Mouse (Mus musculus) brown adipose tissue, adult 24 weeks (tissue): ENCODE measurements around the gene Mybpc2. TPM values are rescaled to one million over a fixed set of nuclear protein-coding genes. Genes with fewer than 3 reads are reported as not detected.

ENCODE experiments used
- H3K27ac ChIP-seq: fragments of 200-500 bp; replicated peaks from 2 replicates; pipeline ENCODE4 v1.5.1; 2012; ENCODE audit warnings: low read depth, mild to moderate bottlenecking, low read length
- H3K4me1 ChIP-seq: fragments of 200-500 bp; 2 replicates; pipeline ENCODE4 v1.6.1; 2012; ENCODE audit warnings: low read length, mixed read lengths; ENCODE audit not compliant: control insufficient read depth, insufficient read depth, insufficient read length
- H3K4me3 ChIP-seq: fragments of 200-500 bp; 2 replicates; pipeline ENCODE4 v1.5.1; 2012; ENCODE audit warnings: low read depth, mild to moderate bottlenecking, low read length, moderate library complexity; ENCODE audit not compliant: insufficient read depth
- polyA plus RNA-seq: library from polyadenylated mRNA; stranded (reverse); fragments of >200 nt; gene quantifications from 2 replicates; pipeline ENCODE4 v1.2.4, GENCODE M21; 2012; ENCODE audit not compliant: missing spikeins, insufficient read depth, insufficient read length

Gene Mybpc2
- polyA plus RNA-seq, 1 experiment: 10.9 TPM

- H3K27ac ChIP-seq: no peak overlapping the region
- no peak overlapping the region for H3K4me3 ChIP-seq
- H3K4me1 ChIP-seq: peaks cover 7% of the 10 kb centered on the region
Observed at GRCm38 (mm10) chr7:44491391-44491790, 33.1 kb downstream of the Mybpc2 start.

- Histone ChIP-seq H3K4me1 (peaks cover 2% of the 10 kb centered on the region), H3K27ac (no peak overlapping the region), H3K4me3 (no peak overlapping the region)
Observed at GRCm38 (mm10) chr7:44490281-44490680, 34.2 kb downstream of the Mybpc2 start.

DNA sequence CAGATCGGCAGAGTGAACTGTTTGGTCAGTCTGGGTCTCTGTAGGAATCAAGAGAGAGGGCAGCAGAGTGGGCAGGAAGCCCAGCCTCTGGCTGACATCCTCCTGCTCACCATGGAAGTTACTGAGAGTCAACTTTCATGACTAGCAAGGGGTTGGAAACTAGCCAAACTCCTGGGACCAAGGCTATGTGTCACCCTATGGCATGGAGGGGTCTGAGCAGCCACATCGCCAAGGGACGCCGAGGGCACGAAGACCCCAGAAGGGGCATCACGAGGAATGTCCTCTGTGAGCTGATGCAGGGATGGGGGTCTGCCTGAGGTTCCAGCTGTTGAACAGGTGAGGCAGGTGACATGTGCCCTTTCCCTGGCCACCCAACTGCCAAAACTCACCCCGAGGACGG lies 35.9 kb downstream of the Mybpc2 start:
- H3K4me1 ChIP-seq: no peaks in the 10 kb centered on the region
- H3K27ac ChIP-seq: no peak overlapping the region
- no peak overlapping the region for H3K4me3 ChIP-seq

GRCm38 (mm10) chr7:44487936-44488335 lies 36.5 kb downstream of the Mybpc2 start:
- Histone ChIP-seq H3K4me1 (no peaks in the 10 kb centered on the region), H3K4me3 (no peak overlapping the region), H3K27ac (no peak overlapping the region)

GRCm38 (mm10) chr7:44486927-44487575 lies 37.4 kb downstream of the Mybpc2 start:
- Histone ChIP-seq H3K4me3 (no peak overlapping the region), H3K27ac (no peak overlapping the region), H3K4me1 (no peaks in the 10 kb centered on the region)

DNA sequence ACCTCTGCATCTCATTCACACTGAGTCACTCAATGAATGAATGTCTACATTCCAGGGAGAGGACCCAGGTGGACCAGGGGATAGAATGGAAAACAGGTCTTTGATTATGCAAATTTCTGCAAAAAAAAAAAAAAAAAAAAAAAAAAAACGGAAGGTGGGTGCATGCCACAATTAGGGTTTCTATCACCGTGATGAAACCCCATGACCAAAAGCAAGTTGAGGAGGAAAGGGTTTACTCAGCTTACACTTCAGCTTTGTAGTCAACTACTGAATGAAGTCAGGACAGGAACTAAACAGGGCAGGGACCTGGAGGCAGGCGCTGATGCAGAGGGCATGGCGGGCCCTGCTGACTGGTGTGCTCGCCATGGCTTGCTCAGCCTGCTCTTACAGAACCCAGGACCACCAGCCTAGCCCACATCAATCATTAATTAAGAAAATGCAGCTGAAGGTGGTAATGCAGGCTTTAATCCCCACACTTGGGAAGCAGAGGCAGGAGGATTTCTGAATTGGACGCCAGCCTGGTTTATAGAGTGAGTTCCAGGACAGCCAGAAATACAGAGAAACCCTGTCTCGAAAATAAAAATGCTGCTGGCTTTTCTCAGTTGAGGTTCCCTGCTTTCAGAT lies 38.8 kb downstream of the Mybpc2 start:
- no peaks in the 10 kb centered on the region for H3K4me1 ChIP-seq
- H3K4me3 ChIP-seq: no peak overlapping the region
- H3K27ac ChIP-seq: no peak overlapping the region

DNA sequence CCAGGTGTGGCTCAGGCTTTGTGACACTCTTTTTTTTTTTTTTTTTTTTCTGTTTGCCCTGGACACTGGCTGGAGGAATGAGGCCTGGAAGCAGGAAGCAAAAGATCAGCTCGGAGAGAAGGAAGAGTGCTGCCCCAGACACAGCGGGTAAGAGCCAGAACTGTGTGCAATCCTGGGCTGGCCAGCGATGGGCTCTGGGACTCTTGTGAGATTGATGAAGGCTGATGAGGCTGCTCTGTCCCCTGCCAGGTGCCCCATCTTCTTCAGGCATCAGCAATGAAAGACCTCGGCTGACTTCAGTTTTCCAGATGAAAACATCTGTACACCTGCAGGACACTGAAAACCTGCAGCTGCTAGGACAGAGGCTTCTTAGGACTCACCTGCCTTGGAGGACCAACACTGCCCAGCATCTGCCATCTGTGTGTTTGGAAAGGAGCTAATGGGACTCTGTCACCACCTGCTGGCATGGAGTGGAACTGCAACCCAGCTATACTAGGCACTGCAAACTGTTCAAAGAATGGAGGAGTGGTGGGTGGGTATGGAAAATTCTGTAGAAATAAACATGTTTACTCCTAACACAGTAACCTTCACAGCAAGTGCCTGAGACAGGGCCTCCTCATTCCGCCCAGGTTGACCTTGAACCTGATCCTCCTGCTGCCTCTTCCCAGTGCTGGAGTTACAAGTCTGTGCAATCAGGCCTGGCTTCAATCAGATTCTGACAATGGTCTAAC lies 39.5 kb downstream of the Mybpc2 start:
- Histone ChIP-seq H3K27ac (no peak overlapping the region), H3K4me3 (no peak overlapping the region), H3K4me1 (no peaks in the 10 kb centered on the region)

GRCm38 (mm10) chr7:44484109-44484508 lies 40.3 kb downstream of the Mybpc2 start:
- Histone ChIP-seq H3K4me3 (no peak overlapping the region), H3K27ac (no peak overlapping the region), H3K4me1 (no peaks in the 10 kb centered on the region)

DNA sequence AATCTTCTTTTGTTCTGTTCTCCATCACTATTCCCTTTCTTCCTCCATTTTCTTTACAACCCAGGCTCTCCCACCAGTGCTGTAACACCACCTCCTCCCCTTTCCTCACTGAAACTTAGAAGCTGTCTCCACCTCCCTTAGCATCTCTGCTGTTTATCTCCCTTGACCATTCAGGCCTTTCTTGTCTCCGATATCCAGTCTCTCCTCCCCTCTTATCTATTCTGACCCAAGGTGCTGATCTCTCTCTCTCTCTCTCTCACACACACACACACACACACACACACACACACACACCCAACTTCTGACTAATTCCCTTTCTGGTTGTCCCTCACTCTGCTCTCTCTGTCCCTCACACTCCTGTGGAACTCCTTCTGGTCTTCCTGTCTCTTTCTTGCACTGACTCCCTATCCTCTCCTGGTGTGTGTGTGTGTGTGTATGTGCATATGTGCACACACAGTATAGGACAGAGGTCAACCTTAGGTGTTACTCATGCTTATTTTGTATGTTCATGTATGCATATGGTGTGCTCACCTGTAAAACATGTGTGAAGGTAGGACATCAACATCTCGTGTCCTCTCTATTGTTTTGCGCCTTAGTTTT lies 41.5 kb downstream of the Mybpc2 start:
- Histone ChIP-seq H3K4me1 (no peaks in the 10 kb centered on the region), H3K27ac (no peak overlapping the region), H3K4me3 (no peak overlapping the region)

DNA sequence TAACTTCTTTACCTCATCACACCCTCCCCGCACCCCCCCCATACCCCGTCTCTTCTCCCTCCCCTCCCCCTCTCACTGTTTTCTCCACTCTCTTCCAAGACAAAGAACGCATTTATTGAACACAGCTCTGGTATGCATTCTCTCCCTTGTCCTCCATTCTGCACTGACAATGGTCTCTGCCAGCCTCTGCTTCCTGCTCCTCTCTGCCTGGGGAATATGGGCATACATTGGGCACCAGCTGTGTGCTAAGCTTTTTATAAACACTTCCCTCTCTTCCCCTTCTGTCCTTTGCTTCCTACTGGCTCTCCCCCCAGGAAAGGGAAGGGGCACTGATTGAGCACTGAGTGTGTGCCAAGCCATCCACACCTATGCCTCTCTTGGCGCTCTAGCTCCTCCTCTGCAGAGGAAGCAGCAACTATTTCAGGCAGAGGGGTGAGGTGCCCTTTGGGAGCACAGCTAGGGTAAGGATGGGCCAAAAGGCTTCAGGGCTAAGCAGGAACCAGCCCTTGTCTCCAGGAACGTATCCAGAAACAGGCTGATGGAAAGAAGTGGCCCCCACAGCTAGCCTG lies 49.3 kb downstream of the Mybpc2 start:
- no peak overlapping the region for H3K27ac ChIP-seq
- no peaks in the 10 kb centered on the region for H3K4me1 ChIP-seq
- H3K4me3 ChIP-seq: no peak overlapping the region

DNA sequence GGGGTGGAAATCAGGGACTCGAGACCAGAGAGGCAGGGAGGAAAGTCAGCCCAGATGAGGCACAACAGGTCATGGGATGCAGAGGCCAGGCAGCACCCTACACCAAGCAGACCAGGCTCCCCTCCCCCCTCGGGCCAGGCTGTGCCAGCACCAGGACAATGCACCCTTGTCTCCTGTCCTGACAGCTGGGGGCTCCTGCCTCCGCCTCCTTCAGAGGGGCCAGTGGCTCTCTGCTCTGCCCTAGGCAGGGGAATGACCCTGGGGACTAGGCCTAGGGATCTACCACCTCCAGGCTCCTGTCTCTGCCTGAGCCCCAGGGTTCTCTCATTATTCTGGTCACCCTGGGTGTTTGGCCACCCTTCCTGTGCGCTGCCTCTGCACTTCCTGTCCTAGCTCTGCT lies 50.0 kb downstream of the Mybpc2 start:
- Histone ChIP-seq H3K4me3 (no peak overlapping the region), H3K4me1 (no peaks in the 10 kb centered on the region), H3K27ac (no peak overlapping the region)

GRCm38 (mm10) chr7:44472961-44473646 lies 51.4 kb downstream of the Mybpc2 start:
- H3K4me1 ChIP-seq: peaks cover 7% of the 10 kb centered on the region

GRCm38 (mm10) chr7:44472558-44472885 lies 51.9 kb downstream of the Mybpc2 start:
- H3K27ac ChIP-seq: no peak overlapping the region
- H3K4me1 ChIP-seq: peaks cover 7% of the 10 kb centered on the region
- no peak overlapping the region for H3K4me3 ChIP-seq

More at GRCm38 (mm10) chr7:44472961-44473646, 51.4 kb downstream of the Mybpc2 start:
- H3K4me3 ChIP-seq: no peak overlapping the region
- no peak overlapping the region for H3K27ac ChIP-seq

DNA sequence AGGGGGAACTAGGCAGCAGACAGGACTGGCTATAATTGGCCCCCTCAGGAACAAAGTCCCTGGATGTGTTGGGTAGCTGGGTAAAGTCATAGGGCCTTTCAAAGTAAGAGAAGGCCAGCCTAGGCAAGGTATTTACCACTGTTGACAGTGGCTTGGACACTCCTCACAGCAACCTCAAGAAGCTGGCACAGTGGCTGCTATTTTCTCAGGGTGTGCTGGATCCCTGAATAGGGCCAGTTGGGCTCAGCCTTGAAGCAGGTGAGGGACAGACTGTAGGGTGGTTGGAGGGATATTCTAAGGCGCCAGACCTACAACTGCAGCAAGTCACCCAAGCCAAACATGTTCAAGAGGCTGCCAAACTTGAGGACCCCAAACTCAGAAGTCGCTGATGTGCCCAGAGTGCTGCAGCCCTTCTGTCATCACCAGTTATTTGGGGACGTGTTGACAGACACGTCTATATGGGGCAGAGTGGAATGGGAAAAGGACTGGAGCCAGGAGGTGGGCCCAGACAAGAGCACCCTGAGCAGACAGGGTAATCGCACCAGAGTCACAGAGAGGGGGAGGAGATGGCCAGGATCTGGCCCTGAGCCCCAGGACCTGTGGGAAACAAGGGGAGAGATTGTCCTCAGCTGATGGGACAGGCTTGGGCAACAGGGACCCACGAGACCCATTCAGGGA lies 52.4 kb downstream of the Mybpc2 start:
- H3K4me1 ChIP-seq: peaks cover 7% of the 10 kb centered on the region
- H3K27ac ChIP-seq: no peak overlapping the region
- no peak overlapping the region for H3K4me3 ChIP-seq
